Mouse (Mus musculus): Measurements from ENCODE around the gene Olfr1406. TPM values are rescaled to one million over a fixed set of nuclear protein-coding genes. Genes with fewer than 3 reads are reported as not detected.
"Not testable (repeated sequence)": the region's sequence is repeated elsewhere in the genome, so short reads cannot be mapped to it uniquely, and the experiment has no call there.

Olfr1406 gene
- not detected in 2 replicates for polyA plus RNA-seq (2012; rRNA removed)

DNA sequence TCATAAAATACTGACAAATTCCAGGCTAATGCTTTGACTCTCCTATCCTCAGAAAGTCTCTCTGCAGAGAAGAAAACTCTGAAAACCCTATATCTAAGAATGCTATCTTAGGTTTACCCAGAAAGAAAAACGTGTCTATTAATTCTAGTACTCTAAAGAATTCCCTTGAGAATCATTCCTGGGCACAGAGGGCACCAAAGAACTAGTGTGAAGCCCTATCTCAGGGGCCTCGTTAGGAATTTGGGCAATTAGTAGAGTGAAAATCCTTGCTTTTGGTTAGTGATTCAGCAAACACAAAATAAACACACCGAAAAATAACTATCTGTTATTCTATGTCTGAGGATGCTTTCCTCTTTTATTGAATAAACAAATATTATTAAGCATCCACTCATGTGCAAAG, at the start of gene Olfr1406:
Gene Olfr1406 (minus strand): TSS at position 101 of the 400 bp plus-strand sequence.
- DNase-seq (ENCODE audit: low spot score), result no peak

DNA sequence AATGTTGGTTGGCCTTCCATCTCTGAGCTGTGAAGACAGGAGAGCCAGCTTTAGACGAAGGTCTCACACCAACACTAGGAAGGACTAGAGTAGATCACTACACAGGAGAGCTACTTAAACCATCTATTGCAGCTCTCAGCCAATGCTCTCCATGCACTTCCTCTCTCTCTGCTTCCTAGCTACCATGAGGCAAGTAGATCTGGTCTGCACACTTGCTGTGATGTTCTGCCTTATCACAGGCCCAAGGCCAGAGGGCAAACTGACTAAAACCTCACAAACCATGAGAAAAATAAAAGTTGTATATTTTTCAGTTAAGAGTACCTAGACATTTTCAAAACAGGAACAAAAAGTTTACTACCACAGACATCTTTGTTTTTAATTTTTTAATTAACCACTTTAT, 46.6 kb upstream of the Olfr1406 start:
- DNase-seq (ENCODE audit: low spot score), result not testable (repeated sequence)

DNA sequence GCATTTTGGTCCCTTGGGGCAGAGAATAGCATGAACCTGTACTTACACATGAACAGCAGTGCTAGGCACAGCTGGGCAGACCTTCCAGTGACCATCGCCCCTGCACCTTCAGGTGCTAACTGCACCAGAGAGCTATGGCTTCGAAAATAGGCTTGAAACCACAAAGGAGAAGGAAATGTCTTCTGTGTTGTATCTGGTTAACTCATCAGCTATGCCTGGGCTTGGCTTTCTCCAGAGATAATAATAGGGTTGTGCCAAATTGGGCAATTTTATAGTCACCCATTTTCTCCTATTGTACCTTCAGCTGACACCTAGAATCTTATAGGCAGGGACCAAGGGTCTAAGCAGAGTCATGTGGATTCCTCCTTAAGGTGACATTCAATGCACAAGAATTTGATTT, 36.6 kb upstream of the Olfr1406 start, which contains the start of gene Fcer1a:
Gene Fcer1a (minus strand): TSS at position 134 of the 400 bp plus-strand sequence.
- DNase-seq (ENCODE audit: low spot score), result no peak

DNA sequence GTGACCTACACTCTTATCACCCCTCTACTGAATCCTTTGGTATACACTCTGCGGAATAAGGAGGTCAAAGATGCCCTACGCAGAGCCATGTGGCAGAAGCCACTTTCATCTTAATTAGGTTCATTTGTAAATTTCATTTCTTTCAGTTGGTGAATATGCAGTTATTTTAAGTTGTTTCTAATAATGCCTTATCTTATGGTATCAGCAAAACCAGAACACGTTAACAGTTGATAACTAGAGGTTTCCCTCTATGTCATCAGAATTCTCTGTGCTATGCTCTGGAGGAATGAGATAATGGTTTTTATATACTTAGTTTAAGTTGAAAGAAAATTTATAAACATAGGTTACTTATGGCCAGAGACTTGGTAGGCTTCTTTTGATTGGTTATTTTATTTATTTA, 26.0 kb upstream of the Olfr1406 start:
- no peak for DNase-seq (ENCODE audit: low spot score)

DNA sequence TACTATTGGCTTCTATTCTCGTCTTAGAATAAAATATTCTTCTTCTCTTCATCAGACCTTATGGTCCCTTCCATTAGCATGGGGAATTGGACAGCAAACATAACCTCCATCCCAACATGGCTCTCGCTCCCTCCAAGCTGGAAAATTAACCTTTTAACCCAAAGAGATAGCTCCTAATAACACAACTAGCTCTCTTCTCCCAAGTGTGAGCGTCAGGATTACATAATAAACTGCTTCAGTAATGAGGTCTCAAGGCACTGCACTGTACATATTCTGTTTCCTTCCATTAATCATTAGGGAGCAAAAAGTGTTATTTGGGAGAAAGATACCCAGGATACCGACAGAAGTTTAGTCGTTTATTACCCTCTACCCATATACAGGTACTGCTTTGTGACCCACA, 21.7 kb upstream of the Olfr1406 start, which contains the start of gene Olfr1404:
Gene Olfr1404 (plus strand): TSS at position 301 of the 400 bp plus-strand sequence.
- DNase-seq (ENCODE audit: low spot score), result no peak

DNA sequence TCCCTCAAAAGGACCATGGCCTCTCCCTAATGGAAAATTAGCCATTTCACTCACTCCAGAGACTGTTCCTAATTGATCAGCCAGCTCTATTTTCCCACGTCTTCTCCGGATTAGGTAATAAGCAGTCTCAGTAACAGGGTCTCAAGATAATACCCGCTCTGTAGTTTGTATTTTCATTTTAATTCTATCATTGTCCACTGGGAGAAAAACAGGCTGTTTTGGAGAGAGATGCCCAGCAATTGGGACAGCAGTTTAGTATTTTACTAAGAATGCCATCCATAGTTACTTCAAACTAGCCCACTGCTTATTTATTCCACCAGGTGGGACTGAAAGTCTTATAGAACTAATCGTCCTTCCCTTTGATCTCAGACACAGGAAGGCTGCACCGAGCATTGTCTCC, 7.1 kb upstream of the Olfr1406 start, which contains the start of gene Olfr218:
Gene Olfr218 (plus strand): TSS at position 301 of the 400 bp plus-strand sequence.
- no peak for DNase-seq (ENCODE audit: low spot score)

DNA sequence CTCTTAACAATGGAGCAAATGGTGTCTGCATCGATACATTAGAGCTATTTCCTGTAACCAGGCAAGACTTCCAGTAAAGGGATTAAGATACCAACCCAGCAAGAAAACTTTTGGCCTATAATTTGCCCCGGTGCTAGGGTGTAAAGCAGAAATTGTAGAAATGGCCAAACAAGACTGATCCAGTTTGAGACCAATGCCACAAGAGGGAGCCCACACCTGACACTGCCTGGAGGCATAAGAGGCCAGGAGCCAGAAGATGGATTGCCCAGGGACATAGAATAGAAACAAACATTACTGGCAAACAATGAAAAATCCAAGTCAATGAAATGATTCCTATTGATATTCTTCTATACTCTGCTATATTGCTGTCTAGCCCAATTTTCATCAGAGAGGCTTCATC, 5.9 kb upstream of the Olfr1406 start:
- DNase-seq (ENCODE audit: low spot score), result no peak

DNA sequence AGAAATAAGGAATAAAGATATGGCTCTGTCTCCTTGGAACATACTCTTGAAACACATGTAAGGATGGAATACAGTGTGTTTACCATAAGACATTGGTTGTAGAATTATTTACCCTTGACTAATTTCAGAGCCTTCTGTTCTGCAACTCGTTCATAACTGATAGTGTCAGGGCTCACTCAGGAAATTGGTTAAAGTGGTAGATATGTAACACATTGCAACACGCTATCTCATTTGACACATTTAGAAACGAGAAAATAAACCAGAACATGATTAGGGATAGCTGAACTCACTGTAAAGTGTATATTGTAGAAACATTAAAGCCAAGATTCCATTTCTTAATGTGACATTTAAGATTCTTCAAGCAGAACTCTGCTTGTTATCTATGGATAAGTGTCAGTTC, 1.6 kb upstream of the Olfr1406 start:
- DNase-seq (ENCODE audit: low spot score), result no peak

DNA sequence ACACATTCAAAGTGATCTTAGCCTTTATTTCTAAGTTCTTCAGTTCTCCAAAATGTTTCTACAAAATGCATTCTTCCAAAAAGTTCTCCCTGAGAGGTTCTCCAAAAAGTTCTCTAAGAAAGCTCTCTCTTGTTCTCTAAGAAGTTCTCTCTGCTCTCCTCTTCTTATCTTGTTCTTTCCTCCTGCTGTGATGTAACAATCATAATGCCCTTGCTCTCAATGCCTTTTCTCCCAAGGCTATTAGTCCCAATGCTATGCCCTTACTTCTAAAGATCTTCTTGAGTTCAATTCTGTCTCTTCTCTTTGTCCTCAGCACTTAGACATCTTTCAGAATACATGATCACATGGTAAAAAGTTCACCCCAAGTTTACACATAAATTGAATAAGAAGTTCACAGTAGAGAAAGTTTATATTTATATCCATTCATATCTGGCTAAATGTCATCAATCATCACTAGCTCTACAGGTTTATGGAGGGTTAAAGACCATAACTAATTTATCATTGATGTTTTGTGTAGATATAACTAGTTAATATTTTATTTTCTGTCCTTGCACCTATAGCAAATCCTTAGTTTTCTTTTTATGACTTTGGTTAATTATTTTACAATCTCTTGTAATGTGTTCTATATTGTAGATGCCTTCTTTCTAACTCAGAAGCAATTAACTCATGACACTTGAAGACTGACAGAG, 16.1 kb downstream of the Olfr1406 start:
- DNase-seq (ENCODE audit: low spot score), result no peak

DNA sequence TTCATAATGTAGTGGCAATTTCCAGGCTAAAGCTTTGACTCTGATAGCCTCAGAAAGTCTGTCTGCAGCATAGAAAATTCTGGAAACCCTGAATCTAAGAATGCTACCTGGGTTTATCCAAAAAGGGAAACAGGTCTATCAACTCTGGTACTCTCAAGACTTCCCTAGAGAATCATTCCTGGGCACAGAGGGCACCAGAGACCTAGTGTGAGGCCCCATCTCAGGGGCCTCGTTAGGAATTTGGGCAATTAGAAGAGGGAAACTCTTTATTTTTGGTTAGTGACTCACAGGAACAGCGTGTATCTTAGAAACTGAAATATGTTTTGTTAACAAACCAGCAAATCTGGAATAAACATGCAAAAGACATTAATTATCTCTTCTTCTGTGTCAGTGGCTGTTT, 53.2 kb downstream of the Olfr1406 start, which contains the start of gene Olfr1408:
Gene Olfr1408 (minus strand): TSS at position 101 of the 400 bp plus-strand sequence.
- no peak for DNase-seq (ENCODE audit: low spot score)

Other genes starting within 250 kb of the Olfr1406 start
- not detected in 2 replicates for gene Olfr16, start 240.2 kb downstream of the Olfr1406 start, polyA plus RNA-seq (2012; rRNA removed)
- not detected in 2 replicates for gene Olfr1408, start 53.3 kb downstream of the Olfr1406 start, polyA plus RNA-seq (2012; rRNA removed)
- not detected in 2 replicates for gene Olfr218, start 7.2 kb upstream of the Olfr1406 start, polyA plus RNA-seq (2012; rRNA removed)
- gene Olfr1404, start 21.8 kb upstream of the Olfr1406 start, polyA plus RNA-seq (2012; rRNA removed), result not detected in 2 replicates
- 0.34 and 0.60 TPM in 2 replicates for gene Fcer1a, start 36.6 kb upstream of the Olfr1406 start, polyA plus RNA-seq (2012; rRNA removed)
- not detected in 2 replicates for gene Olfr418, start 75.4 kb upstream of the Olfr1406 start, polyA plus RNA-seq (2012; rRNA removed)
- not detected in 2 replicates for gene Mptx2, start 87.1 kb upstream of the Olfr1406 start, polyA plus RNA-seq (2012; rRNA removed)
- gene Ackr1, start 143.1 kb upstream of the Olfr1406 start, polyA plus RNA-seq (2012; rRNA removed), result 13.7 and 16.6 TPM in 2 replicates
- 3.7 and 6.6 TPM in 2 replicates for gene Aim2, start 160.2 kb upstream of the Olfr1406 start, polyA plus RNA-seq (2012; rRNA removed)
- 34.3 and 36.2 TPM in 2 replicates for gene Cadm3, start 177.1 kb upstream of the Olfr1406 start, polyA plus RNA-seq (2012; rRNA removed)

Data from urinary bladder, adult 2 months (tissue).